Comparison of ENCODE assay signal across 22 mouse cellular contexts in the genomic region with DNA sequence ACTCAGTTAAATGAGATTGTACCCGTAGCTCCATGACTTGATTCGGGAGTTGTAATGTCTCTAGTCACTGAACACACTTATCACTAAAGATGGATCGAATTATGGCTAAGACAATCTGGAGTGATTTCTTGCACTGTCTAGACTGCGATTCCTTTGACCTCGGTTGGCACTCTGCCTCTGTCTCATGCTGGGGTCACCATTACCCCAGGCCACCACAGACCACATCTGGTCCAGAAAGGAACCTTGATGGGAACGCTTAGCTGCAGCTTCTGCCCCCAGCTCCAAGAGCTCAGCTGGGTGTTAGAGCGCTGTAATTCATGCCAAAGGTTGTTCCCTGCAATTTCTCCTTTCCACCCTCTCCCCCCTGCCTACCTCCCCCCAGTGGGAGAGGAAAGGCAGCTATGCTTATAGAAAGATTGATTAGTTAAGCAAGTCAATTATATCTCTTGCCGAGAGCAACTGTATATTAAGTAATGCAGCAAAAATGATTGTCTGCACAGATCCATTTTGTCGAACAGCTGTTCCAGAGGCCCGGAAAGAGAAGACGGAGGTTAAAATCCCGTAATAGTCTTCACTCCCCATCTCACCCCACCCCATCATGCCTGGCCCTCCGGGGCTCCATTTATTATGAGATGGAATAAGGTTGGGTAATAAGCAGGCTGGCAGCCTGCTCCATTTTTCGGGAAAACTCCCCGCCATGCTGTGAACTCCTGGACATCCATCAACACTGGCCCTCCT.
A peak's percentile ranks its signal among the peaks of the same experiment; 100 is the strongest.
DNase-seq lines count a peak whose midpoint lies in the region; ATAC-seq lines count a peak whose summit lies in the region.
"Had no signal": no experiment of that assay in that cellular context is flagged by ENCODE, and none has a peak within 500 bp of the region (broad histone marks: within the 10 kb centered on the region; RNA-seq: fewer than 3 reads in every experiment).

No protein-coding gene starts in this region.

- 0 out of 2 replicates have a peak overlapping the region, but pooled peaks have one; percentile 17 for H3K27ac ChIP-seq in hindbrain, embryonic 11.5 days (ENCODE audit: low read depth, low read length)
- H3K27ac ChIP-seq in hindbrain, embryonic 10.5 days, result no peak overlapping the region
- no peak overlapping the region for H3K27ac ChIP-seq in neural tube, embryonic 11.5 days (ENCODE audit: low read depth, low read length)
- H3K27ac ChIP-seq in hindbrain, embryonic 14.5 days, result peak overlapping the region; percentile 57; the same call in 1 of the 2 replicates
- H3K27ac ChIP-seq: embryonic facial prominence, embryonic 15.5 days; forebrain, embryonic 10.5 days; forebrain, embryonic 15.5 days; heart, adult 2 months; heart, embryonic 15.5 days; intestine, embryonic 15.5 days had no signal

- no peak overlapping the region for H3K9ac ChIP-seq in hindbrain, embryonic 11.5 days (ENCODE audit: low read depth, low read length)
- no peak overlapping the region for H3K9ac ChIP-seq in neural tube, embryonic 11.5 days (ENCODE audit: low read length)
- H3K9ac ChIP-seq in hindbrain, embryonic 14.5 days, result no peak overlapping the region
- H3K9ac ChIP-seq: embryonic facial prominence, embryonic 15.5 days; forebrain, embryonic 15.5 days; heart, embryonic 15.5 days; intestine, embryonic 15.5 days had no signal

- DNase-seq in hindbrain, embryonic 11.5 days (ENCODE audit: low spot score), result peak; percentile 19
- DNase-seq in hindbrain, embryonic 10.5 days (ENCODE audit: low spot score), result no peak
- DNase-seq in neural tube, embryonic 11.5 days (ENCODE audit: low spot score), result peak; percentile 43
- DNase-seq in neural tube, embryonic 10.5 days (ENCODE audit: extremely low spot score, low spot score), result no peak
- DNase-seq in hindbrain, embryonic 14.5 days (ENCODE audit: low spot score), result peak; percentile 52
- peak; percentile 30 for DNase-seq in mesoderm, embryonic 11.5 days (ENCODE audit: low read depth, low spot score)
- DNase-seq in urinary bladder, postnatal 14 days (ENCODE audit: low spot score), result no peak
- DNase-seq in embryo, embryonic 10.5 days (ENCODE audit: low spot score), result no peak
- DNase-seq: adrenal gland, postnatal 25 days; cerebellum, adult 2 months; cerebellum, postnatal 10 days; embryo, embryonic 11 days; gastrocnemius, postnatal 14 days; heart, adult 2 months; heart, postnatal 14 days had no signal

- ATAC-seq in hindbrain, embryonic 11.5 days (ENCODE audit: low FRiP score), result no peak; the same call in 1 of the 2 replicates
- peak; percentile 23; the same call in 1 of the 2 replicates for ATAC-seq in neural tube, embryonic 11.5 days (ENCODE audit: insufficient read depth, low FRiP score, low TSS enrichment)
- peak; percentile 64; the same call in 1 of the 2 replicates for ATAC-seq in hindbrain, embryonic 14.5 days (ENCODE audit: low FRiP score)
- ATAC-seq: forebrain, embryonic 15.5 days; intestine, embryonic 15.5 days had no signal

- H3K9me3 ChIP-seq in hindbrain, embryonic 11.5 days (ENCODE audit: control insufficient read depth, low read length), result no peaks in the 10 kb centered on the region
- H3K9me3 ChIP-seq in hindbrain, embryonic 10.5 days, result no peaks in the 10 kb centered on the region
- H3K9me3 ChIP-seq in neural tube, embryonic 11.5 days (ENCODE audit: control insufficient read depth, low read length), result no peaks in the 10 kb centered on the region
- no peaks in the 10 kb centered on the region for H3K9me3 ChIP-seq in hindbrain, embryonic 14.5 days (ENCODE audit: control insufficient read depth, low read length)
- H3K9me3 ChIP-seq: embryonic facial prominence, embryonic 15.5 days; forebrain, embryonic 10.5 days; forebrain, embryonic 15.5 days; heart, embryonic 15.5 days; intestine, embryonic 15.5 days had no signal

- H3K27me3 ChIP-seq in hindbrain, embryonic 11.5 days (ENCODE audit: control insufficient read depth, insufficient read depth, low read length), result no peaks in the 10 kb centered on the region
- 0 out of 2 replicates have a peak, but pooled peaks cover 2% of the 10 kb centered on the region for H3K27me3 ChIP-seq in hindbrain, embryonic 10.5 days (ENCODE audit: insufficient read depth, poor library complexity, severe bottlenecking)
- H3K27me3 ChIP-seq in neural tube, embryonic 11.5 days (ENCODE audit: control insufficient read depth, insufficient read depth, low read length), result no peaks in the 10 kb centered on the region
- no peaks in the 10 kb centered on the region for H3K27me3 ChIP-seq in hindbrain, embryonic 14.5 days (ENCODE audit: control insufficient read depth, insufficient read depth, low read length)
- H3K27me3 ChIP-seq: forebrain, embryonic 15.5 days; intestine, embryonic 15.5 days had no signal

- no peak overlapping the region for H3K4me2 ChIP-seq in hindbrain, embryonic 11.5 days (replicated peaks; ENCODE audit: low read depth, low read length)
- H3K4me2 ChIP-seq in neural tube, embryonic 11.5 days (ENCODE audit: low read depth), result no peak overlapping the region
- H3K4me2 ChIP-seq in hindbrain, embryonic 14.5 days (replicated peaks), result no peak overlapping the region
- H3K4me2 ChIP-seq: embryonic facial prominence, embryonic 15.5 days; forebrain, embryonic 15.5 days; heart, embryonic 11.5 days; heart, embryonic 15.5 days; intestine, embryonic 15.5 days had no signal

- H3K36me3 ChIP-seq in hindbrain, embryonic 11.5 days (ENCODE audit: control insufficient read depth, insufficient read depth, low read length), result no peaks in the 10 kb centered on the region
- no peaks in the 10 kb centered on the region for H3K36me3 ChIP-seq in hindbrain, embryonic 10.5 days
- no peaks in the 10 kb centered on the region for H3K36me3 ChIP-seq in neural tube, embryonic 11.5 days (ENCODE audit: control insufficient read depth, insufficient read depth, low read length)
- H3K36me3 ChIP-seq in hindbrain, embryonic 14.5 days (replicated peaks; ENCODE audit: control insufficient read depth, insufficient read depth), result no peaks in the 10 kb centered on the region
- H3K36me3 ChIP-seq: embryonic facial prominence, embryonic 15.5 days; forebrain, embryonic 10.5 days; forebrain, embryonic 15.5 days; heart, embryonic 15.5 days; intestine, embryonic 15.5 days had no signal

- WGBS in hindbrain, embryonic 11.5 days, result 62% methylated on average over 15 of the region's 15 CpGs
- WGBS in hindbrain, embryonic 10.5 days, result 72% methylated on average over 15 of the region's 15 CpGs
- WGBS in neural tube, embryonic 11.5 days, result 67% methylated on average over 15 of the region's 15 CpGs
- WGBS in hindbrain, embryonic 14.5 days, result 50% methylated on average over 15 of the region's 15 CpGs

- H3K4me3 ChIP-seq in hindbrain, embryonic 11.5 days (ENCODE audit: low read depth, low read length), result no peak overlapping the region
- H3K4me3 ChIP-seq in hindbrain, embryonic 10.5 days, result no peak overlapping the region
- no peak overlapping the region for H3K4me3 ChIP-seq in neural tube, embryonic 11.5 days (ENCODE audit: low read depth, low read length)
- H3K4me3 ChIP-seq in hindbrain, embryonic 14.5 days (replicated peaks; ENCODE audit: low read length), result no peak overlapping the region
- H3K4me3 ChIP-seq: embryonic facial prominence, embryonic 15.5 days; erythroblast, embryonic 14.5 days; forebrain, embryonic 10.5 days; forebrain, embryonic 15.5 days; heart, adult 2 months; heart, embryonic 15.5 days; intestine, embryonic 15.5 days had no signal

- H3K4me1 ChIP-seq in hindbrain, embryonic 11.5 days (replicated peaks; ENCODE audit: control insufficient read depth, insufficient read depth, low read length), result no peaks in the 10 kb centered on the region
- H3K4me1 ChIP-seq in hindbrain, embryonic 10.5 days (replicated peaks), result peaks cover 7% of the 10 kb centered on the region; the same call in 1 of the 2 replicates
- no peaks in the 10 kb centered on the region for H3K4me1 ChIP-seq in neural tube, embryonic 11.5 days (ENCODE audit: control insufficient read depth, insufficient read depth, low read length)
- H3K4me1 ChIP-seq in hindbrain, embryonic 14.5 days (replicated peaks; ENCODE audit: control insufficient read depth, insufficient read depth, low read length), result 0 out of 2 replicates have a peak, but pooled peaks cover 6% of the 10 kb centered on the region
- H3K4me1 ChIP-seq: embryonic facial prominence, embryonic 15.5 days; forebrain, embryonic 15.5 days; heart, embryonic 15.5 days; intestine, embryonic 15.5 days had no signal

Comparison
In these comparisons a context has a peak if more than half of its experiments do, and no peak if none do; other contexts are left out.
1. DNase-seq: peak in hindbrain, embryonic 11.5 days (single experiment), neural tube, embryonic 11.5 days (single experiment), hindbrain, embryonic 14.5 days (single experiment) and mesoderm, embryonic 11.5 days (single experiment); none in hindbrain, embryonic 10.5 days (single experiment), neural tube, embryonic 10.5 days (single experiment), urinary bladder, postnatal 14 days (single experiment) and embryo, embryonic 10.5 days (single experiment).
2. H3K27ac ChIP-seq: peak in hindbrain, embryonic 11.5 days (single experiment) and hindbrain, embryonic 14.5 days (single experiment); none in hindbrain, embryonic 10.5 days (single experiment) and neural tube, embryonic 11.5 days (single experiment).